Mouse (Mus musculus): ENCODE data around the gene 0610010K14Rik.

DNA sequence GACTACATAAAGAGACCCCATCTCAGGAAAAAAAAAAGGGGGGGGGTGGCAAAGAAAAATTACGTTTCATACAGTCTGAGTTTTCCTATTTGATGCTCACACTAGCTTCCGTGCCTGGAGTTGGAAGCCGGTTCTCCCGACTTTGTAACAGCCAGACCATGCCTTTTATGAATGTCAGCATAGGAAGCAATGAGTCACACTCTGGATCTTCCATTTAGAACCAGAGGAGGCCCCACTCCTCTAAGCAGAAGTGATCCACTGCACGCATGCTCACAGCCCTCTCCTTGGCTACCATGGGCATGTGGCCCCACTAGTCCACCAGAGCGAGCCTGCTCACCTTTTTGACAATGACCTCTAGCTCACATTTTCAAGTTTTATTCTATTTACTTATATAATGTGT is 46.5 kb downstream of the 0610010K14Rik start:
- no peak for TF ChIP-seq CTCF (IDR thresholded peaks at IDR 0.05; ENCODE audit: control insufficient read depth, insufficient read depth, insufficient read length)
- TF ChIP-seq MAX (IDR thresholded peaks at IDR 0.05) = peak; percentile 62
- no peak for TF ChIP-seq MYOG (IDR thresholded peaks at IDR 0.05; ENCODE audit: control insufficient read depth, extremely low read depth, insufficient read length)

Measured in C2C12 (cell line).